Mouse (Mus musculus): ENCODE measurements around the gene Drd4. TPM values are rescaled to one million over a fixed set of nuclear protein-coding genes. Genes with fewer than 3 reads are reported as not detected.
A peak's percentile ranks its signal among the peaks of the same experiment; 100 is the strongest.

The Drd4 gene
- total and polyA plus RNA-seq, 3 experiments = not detected

DNA sequence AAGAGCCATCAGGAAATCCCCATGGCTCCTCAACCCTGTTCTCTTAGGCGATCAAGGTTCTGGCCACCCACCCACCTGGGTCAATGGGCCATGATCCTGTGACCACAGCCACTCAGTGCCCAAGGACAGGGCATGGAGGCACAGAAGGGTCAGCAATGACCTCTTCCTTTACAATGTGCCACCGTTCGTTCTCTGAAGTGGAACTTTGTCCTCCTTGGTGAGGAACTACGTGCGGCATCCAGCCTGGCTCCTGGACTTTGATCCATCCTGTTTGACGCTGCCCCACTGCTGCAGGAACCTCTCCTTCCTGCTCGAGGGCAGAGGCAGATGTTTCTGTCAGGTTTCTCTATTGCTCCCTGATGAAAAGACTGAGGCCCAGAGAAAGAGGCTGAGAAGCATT is 51.9 kb downstream of the Drd4 start:
- Histone ChIP-seq H3K27me3 (replicated peaks) (peaks cover 3% of the 10 kb centered on the region), H3K9ac (ENCODE audit: insufficient read depth, low read depth) (no peak overlapping the region), H3K36me3 (replicated peaks in 1 of 2; ENCODE audit: control insufficient read depth in 1 of 2, insufficient read depth in 1 of 2, low read length in 1 of 2) (no peaks in the 10 kb centered on the region), H3K4me1 (ENCODE audit: control insufficient read depth in 1 of 2, insufficient read depth in 2 of 2) (peaks cover 0 to 5% of the 10 kb centered on the region in 2 experiments; a peak in 1 of 4 replicates), H3K27ac (ENCODE audit: insufficient read depth, low read depth) (no peak overlapping the region), H3K4me3 (replicated peaks in 1 of 3; ENCODE audit: low read depth in 2 of 3, low read length in 2 of 3, poor library complexity in 1 of 3) (no peak overlapping the region), H3K4me2 (ENCODE audit: insufficient read depth, low read depth, poor library complexity, severe bottlenecking) (no peak overlapping the region), H3K79me2 (replicated peaks; ENCODE audit: control insufficient read depth, extremely low read depth, insufficient read depth, poor library complexity, severe bottlenecking) (no peaks in the 10 kb centered on the region), H3K9me3 (replicated peaks; ENCODE audit: low read length) (no peaks in the 10 kb centered on the region)
- TF ChIP-seq MYC (IDR thresholded peaks at IDR 0.05; ENCODE audit: low read depth, low read length) = no peak
- TF ChIP-seq MAZ (IDR thresholded peaks at IDR 0.05; ENCODE audit: low read depth, low read length) = no peak
- no peak for TF ChIP-seq MAX (IDR thresholded peaks at IDR 0.05; ENCODE audit: low read length)
- no peak for TF ChIP-seq TBP (conservative IDR thresholded peaks at IDR 0.05; ENCODE audit: low read depth, low read length)
- TF ChIP-seq MEF2A (IDR thresholded peaks at IDR 0.05; ENCODE audit: borderline replicate concordance, low read depth, low read length) = no peak
- TF ChIP-seq USF2 (conservative IDR thresholded peaks at IDR 0.05; ENCODE audit: low read depth, low read length) = no peak
- TF ChIP-seq TCF12 (IDR thresholded peaks at IDR 0.05; ENCODE audit: low read depth, low read length) = no peak
- TF ChIP-seq SMC3 (IDR thresholded peaks at IDR 0.05; ENCODE audit: low read depth, low read length) = no peak
- TF ChIP-seq PAX5 (IDR thresholded peaks at IDR 0.05; ENCODE audit: low read length) = no peak
- TF ChIP-seq CHD1 (IDR thresholded peaks at IDR 0.05; ENCODE audit: low read depth, low read length) = no peak
- TF ChIP-seq ETS1 (conservative IDR thresholded peaks at IDR 0.05; ENCODE audit: low read depth, low read length) = no peak
- TF ChIP-seq NRF1 (IDR thresholded peaks at IDR 0.05; ENCODE audit: low read depth, low read length) = no peak
- TF ChIP-seq BHLHE40 (IDR thresholded peaks at IDR 0.05; ENCODE audit: low read depth, low read length) = no peak
- TF ChIP-seq EP300 (IDR thresholded peaks at IDR 0.05; ENCODE audit: low read length) = no peak
- TF ChIP-seq SIN3A (IDR thresholded peaks at IDR 0.05; ENCODE audit: low read length) = no peak
- dilution Hi-C loops (cut with MboI; ENCODE audit: extremely low pct_ligation_motif_present, extremely low pct_unique_long_range_greater_than_20kb, low sequenced_read_pairs) = no loop called here
- no peak for DNase-seq (ENCODE audit: extremely low read depth)
- in situ Hi-C loops (cut with MboI; ENCODE audit: low pct_ligation_motif_present, low pct_unique_long_range_greater_than_20kb, low sequenced_read_pairs) = no loop called here

DNA sequence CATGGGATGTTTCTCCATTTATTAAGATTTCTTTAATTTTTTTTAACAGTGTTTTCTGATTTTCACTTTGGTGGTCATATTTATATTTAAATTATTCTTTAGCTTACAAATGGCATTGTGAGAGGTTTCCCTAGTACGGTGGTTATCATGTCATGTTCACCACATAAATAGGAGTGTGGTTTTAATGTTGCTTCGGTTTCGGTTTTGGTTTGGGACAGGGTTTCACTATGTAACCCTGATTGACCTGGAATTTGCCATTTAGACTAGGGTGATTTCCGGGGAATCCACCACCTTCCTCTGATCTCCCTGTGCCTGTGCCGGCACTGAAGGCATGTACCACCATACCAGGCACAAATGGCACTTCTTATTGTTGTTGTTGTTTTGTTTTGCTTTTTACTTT is 53.0 kb downstream of the Drd4 start:
- no peak overlapping the region for H3K4me3 ChIP-seq (replicated peaks in 1 of 3; ENCODE audit: low read depth in 2 of 3, low read length in 2 of 3, poor library complexity in 1 of 3)
- dilution Hi-C loops (cut with MboI; ENCODE audit: extremely low pct_ligation_motif_present, extremely low pct_unique_long_range_greater_than_20kb, low sequenced_read_pairs) (no loop called here), in situ Hi-C loops (cut with MboI; ENCODE audit: low pct_ligation_motif_present, low pct_unique_long_range_greater_than_20kb, low sequenced_read_pairs) (no loop called here)
- no peaks in the 10 kb centered on the region for H3K79me2 ChIP-seq (replicated peaks; ENCODE audit: control insufficient read depth, extremely low read depth, insufficient read depth, poor library complexity, severe bottlenecking)
- no peak overlapping the region for H3K4me2 ChIP-seq (ENCODE audit: insufficient read depth, low read depth, poor library complexity, severe bottlenecking)
- no peaks in the 10 kb centered on the region for H3K36me3 ChIP-seq (replicated peaks in 1 of 2; ENCODE audit: control insufficient read depth in 1 of 2, insufficient read depth in 1 of 2, low read length in 1 of 2)
- no peak for DNase-seq (ENCODE audit: extremely low read depth)
- H3K27ac ChIP-seq (ENCODE audit: insufficient read depth, low read depth) = no peak overlapping the region
- H3K4me1 ChIP-seq (ENCODE audit: control insufficient read depth in 1 of 2, insufficient read depth in 2 of 2) = peaks cover 0 to 5% of the 10 kb centered on the region in 2 experiments; a peak in 1 of 4 replicates
- no peak overlapping the region for H3K9ac ChIP-seq (ENCODE audit: insufficient read depth, low read depth)
- H3K27me3 ChIP-seq (replicated peaks) = peaks cover 3% of the 10 kb centered on the region
- TF ChIP-seq JUN (IDR thresholded peaks at IDR 0.05; ENCODE audit: insufficient read depth, low read depth, low read length) = no peak
- TF ChIP-seq CHD1 (IDR thresholded peaks at IDR 0.05; ENCODE audit: low read depth, low read length) = no peak
- peak; percentile 28; the same call in 1 of the 2 replicates for TF ChIP-seq EP300 (IDR thresholded peaks at IDR 0.05; ENCODE audit: low read length)
- TF ChIP-seq CTCF (conservative IDR thresholded peaks at IDR 0.05 in 1 of 2, IDR thresholded peaks at IDR 0.05 in 1 of 2; ENCODE audit: low read depth in 2 of 2, low read length in 2 of 2) = no peak
- TF ChIP-seq MEF2A (IDR thresholded peaks at IDR 0.05; ENCODE audit: borderline replicate concordance, low read depth, low read length) = no peak
- TF ChIP-seq IRF4 (IDR thresholded peaks at IDR 0.05; ENCODE audit: low read depth, low read length) = peak; percentile 46; the same call in 1 of the 2 replicates
- no peak for TF ChIP-seq MAZ (IDR thresholded peaks at IDR 0.05; ENCODE audit: low read depth, low read length)
- no peaks in the 10 kb centered on the region for H3K9me3 ChIP-seq (replicated peaks; ENCODE audit: low read length)

Other genes with a start within 250 kb of the Drd4 start
Only the 20 nearest of the 29 such genes appear.
- 133 and 137 TPM in 2 replicates for gene Rnh1, start 119.1 kb upstream of the Drd4 start, total RNA-seq (2012; rRNA removed)
- 84.7 and 91.0 TPM in 2 replicates for gene Rnh1, start 119.1 kb upstream of the Drd4 start, total RNA-seq (2014; rRNA removed)
- gene Rnh1, start 119.1 kb upstream of the Drd4 start, polyA plus RNA-seq (2012; ENCODE audit: insufficient read length, low read depth) = 95.5 and 103 TPM in 2 replicates
- 82.0 and 106 TPM in 2 replicates for gene Hras, start 98.0 kb upstream of the Drd4 start, total RNA-seq (2012; rRNA removed)
- gene Hras, start 98.0 kb upstream of the Drd4 start, total RNA-seq (2014; rRNA removed) = 43.6 and 48.9 TPM in 2 replicates
- 71.3 and 86.3 TPM in 2 replicates for gene Hras, start 98.0 kb upstream of the Drd4 start, polyA plus RNA-seq (2012; ENCODE audit: insufficient read length, low read depth)
- 0.92 and 0.93 TPM in 2 replicates for gene Lrrc56, start 97.8 kb upstream of the Drd4 start, total RNA-seq (2012; rRNA removed)
- 0.46 and 0.89 TPM in 2 replicates for gene Lrrc56, start 97.8 kb upstream of the Drd4 start, total RNA-seq (2014; rRNA removed)
- gene Lrrc56, start 97.8 kb upstream of the Drd4 start, polyA plus RNA-seq (2012; ENCODE audit: insufficient read length, low read depth) = 1.0 and 1.4 TPM in 2 replicates
- gene Lmntd2, start 77.9 kb upstream of the Drd4 start, total RNA-seq (2012; rRNA removed) = 0.50 and 1.1 TPM in 2 replicates
- gene Lmntd2, start 77.9 kb upstream of the Drd4 start, total RNA-seq (2014; rRNA removed) = 0.55 and 0.97 TPM in 2 replicates
- gene Lmntd2, start 77.9 kb upstream of the Drd4 start, polyA plus RNA-seq (2012; ENCODE audit: insufficient read length, low read depth) = 0.85 and 0.89 TPM in 2 replicates
- gene Rassf7, start 76.1 kb upstream of the Drd4 start, total RNA-seq (2012; rRNA removed) = 9.4 and 11.6 TPM in 2 replicates
- gene Rassf7, start 76.1 kb upstream of the Drd4 start, total RNA-seq (2014; rRNA removed) = 6.7 and 8.1 TPM in 2 replicates
- gene Rassf7, start 76.1 kb upstream of the Drd4 start, polyA plus RNA-seq (2012; ENCODE audit: insufficient read length, low read depth) = 4.1 and 4.6 TPM in 2 replicates
- gene Phrf1, start 63.2 kb upstream of the Drd4 start, total RNA-seq (2012; rRNA removed) = 51.7 and 52.5 TPM in 2 replicates
- gene Phrf1, start 63.2 kb upstream of the Drd4 start, total RNA-seq (2014; rRNA removed) = 21.8 and 22.4 TPM in 2 replicates
- 59.2 and 67.0 TPM in 2 replicates for gene Phrf1, start 63.2 kb upstream of the Drd4 start, polyA plus RNA-seq (2012; ENCODE audit: insufficient read length, low read depth)
- gene Irf7, start 25.5 kb upstream of the Drd4 start, total RNA-seq (2012; rRNA removed) = 11.2 and 26.2 TPM in 2 replicates
- gene Irf7, start 25.5 kb upstream of the Drd4 start, total RNA-seq (2014; rRNA removed) = 10.1 and 10.5 TPM in 2 replicates
- gene Irf7, start 25.5 kb upstream of the Drd4 start, polyA plus RNA-seq (2012; ENCODE audit: insufficient read length, low read depth) = 6.5 and 7.7 TPM in 2 replicates
- 1.0 and 1.9 TPM in 2 replicates for gene Cdhr5, start 15.2 kb upstream of the Drd4 start, total RNA-seq (2012; rRNA removed)
- gene Cdhr5, start 15.2 kb upstream of the Drd4 start, total RNA-seq (2014; rRNA removed) = 0.31 and 0.35 TPM in 2 replicates
- gene Cdhr5, start 15.2 kb upstream of the Drd4 start, polyA plus RNA-seq (2012; ENCODE audit: insufficient read length, low read depth) = 3.3 and 3.9 TPM in 2 replicates
- not detected in 2 replicates for gene Sct, start 12.9 kb upstream of the Drd4 start, total RNA-seq (2012; rRNA removed)
- gene Sct, start 12.9 kb upstream of the Drd4 start, total RNA-seq (2014; rRNA removed) = not detected in 2 replicates
- gene Sct, start 12.9 kb upstream of the Drd4 start, polyA plus RNA-seq (2012; ENCODE audit: insufficient read length, low read depth) = 0.49 TPM in 1 of 2 replicates, not detected in the other
- gene Deaf1, start 35.7 kb downstream of the Drd4 start, total RNA-seq (2012; rRNA removed) = 10.0 and 10.7 TPM in 2 replicates
- gene Deaf1, start 35.7 kb downstream of the Drd4 start, total RNA-seq (2014; rRNA removed) = 3.5 and 5.7 TPM in 2 replicates
- gene Deaf1, start 35.7 kb downstream of the Drd4 start, polyA plus RNA-seq (2012; ENCODE audit: insufficient read length, low read depth) = 31.6 and 37.7 TPM in 2 replicates
- gene Tmem80, start 35.7 kb downstream of the Drd4 start, total RNA-seq (2012; rRNA removed) = 7.4 and 8.5 TPM in 2 replicates
- gene Tmem80, start 35.7 kb downstream of the Drd4 start, total RNA-seq (2014; rRNA removed) = 6.4 and 8.3 TPM in 2 replicates
- gene Tmem80, start 35.7 kb downstream of the Drd4 start, polyA plus RNA-seq (2012; ENCODE audit: insufficient read length, low read depth) = 8.2 and 9.9 TPM in 2 replicates
- gene Eps8l2, start 46.9 kb downstream of the Drd4 start, total RNA-seq (2012; rRNA removed) = 0.50 and 1.1 TPM in 2 replicates
- not detected in 2 replicates for gene Eps8l2, start 46.9 kb downstream of the Drd4 start, total RNA-seq (2014; rRNA removed)
- gene Eps8l2, start 46.9 kb downstream of the Drd4 start, polyA plus RNA-seq (2012; ENCODE audit: insufficient read length, low read depth) = 0.51 and 0.91 TPM in 2 replicates
- gene Taldo1, start 100.2 kb downstream of the Drd4 start, total RNA-seq (2012; rRNA removed) = 188 and 205 TPM in 2 replicates
- 228 and 237 TPM in 2 replicates for gene Taldo1, start 100.2 kb downstream of the Drd4 start, total RNA-seq (2014; rRNA removed)
- 124 and 129 TPM in 2 replicates for gene Taldo1, start 100.2 kb downstream of the Drd4 start, polyA plus RNA-seq (2012; ENCODE audit: insufficient read length, low read depth)
- 23.9 and 29.6 TPM in 2 replicates for gene Gatd1, start 122.1 kb downstream of the Drd4 start, total RNA-seq (2012; rRNA removed)
- gene Gatd1, start 122.1 kb downstream of the Drd4 start, total RNA-seq (2014; rRNA removed) = 26.4 and 31.4 TPM in 2 replicates
- gene Gatd1, start 122.1 kb downstream of the Drd4 start, polyA plus RNA-seq (2012; ENCODE audit: insufficient read length, low read depth) = 17.6 and 21.2 TPM in 2 replicates
- gene Cend1, start 137.5 kb downstream of the Drd4 start, total RNA-seq (2012; rRNA removed) = not detected in 2 replicates
- not detected in 2 replicates for gene Cend1, start 137.5 kb downstream of the Drd4 start, total RNA-seq (2014; rRNA removed)
- gene Cend1, start 137.5 kb downstream of the Drd4 start, polyA plus RNA-seq (2012; ENCODE audit: insufficient read length, low read depth) = not detected in 2 replicates
- 16.1 and 20.8 TPM in 2 replicates for gene Slc25a22, start 145.9 kb downstream of the Drd4 start, total RNA-seq (2012; rRNA removed)
- gene Slc25a22, start 145.9 kb downstream of the Drd4 start, total RNA-seq (2014; rRNA removed) = 6.1 and 6.5 TPM in 2 replicates
- 31.5 and 32.1 TPM in 2 replicates for gene Slc25a22, start 145.9 kb downstream of the Drd4 start, polyA plus RNA-seq (2012; ENCODE audit: insufficient read length, low read depth)
- gene Pidd1, start 152.0 kb downstream of the Drd4 start, total RNA-seq (2012; rRNA removed) = 7.8 and 9.6 TPM in 2 replicates
- 5.1 and 5.8 TPM in 2 replicates for gene Pidd1, start 152.0 kb downstream of the Drd4 start, total RNA-seq (2014; rRNA removed)
- 21.4 and 24.9 TPM in 2 replicates for gene Pidd1, start 152.0 kb downstream of the Drd4 start, polyA plus RNA-seq (2012; ENCODE audit: insufficient read length, low read depth)
- gene Rplp2, start 155.4 kb downstream of the Drd4 start, total RNA-seq (2012; rRNA removed) = 3,147 and 3,416 TPM in 2 replicates
- gene Rplp2, start 155.4 kb downstream of the Drd4 start, total RNA-seq (2014; rRNA removed) = 791 and 892 TPM in 2 replicates
- 2,025 and 2,969 TPM in 2 replicates for gene Rplp2, start 155.4 kb downstream of the Drd4 start, polyA plus RNA-seq (2012; ENCODE audit: insufficient read length, low read depth)
- gene Pnpla2, start 163.2 kb downstream of the Drd4 start, total RNA-seq (2012; rRNA removed) = 8.9 and 11.7 TPM in 2 replicates
- gene Pnpla2, start 163.2 kb downstream of the Drd4 start, total RNA-seq (2014; rRNA removed) = 1.5 and 2.8 TPM in 2 replicates
- 25.3 and 29.6 TPM in 2 replicates for gene Pnpla2, start 163.2 kb downstream of the Drd4 start, polyA plus RNA-seq (2012; ENCODE audit: insufficient read length, low read depth)
- not detected in 2 replicates for gene Cracr2b, start 169.1 kb downstream of the Drd4 start, total RNA-seq (2012; rRNA removed)
- not detected in 2 replicates for gene Cracr2b, start 169.1 kb downstream of the Drd4 start, total RNA-seq (2014; rRNA removed)
- gene Cracr2b, start 169.1 kb downstream of the Drd4 start, polyA plus RNA-seq (2012; ENCODE audit: insufficient read length, low read depth) = not detected in 2 replicates